Mouse (Mus musculus) kidney, postnatal 14 days (tissue): ENCODE data around the gene Gkn3.

Experiments
- DNase-seq: peaks from one replicate; pipeline ENCODE4 v3.0.0; 2022; ENCODE audit warnings: mixed read lengths

Gkn3 gene

DNA sequence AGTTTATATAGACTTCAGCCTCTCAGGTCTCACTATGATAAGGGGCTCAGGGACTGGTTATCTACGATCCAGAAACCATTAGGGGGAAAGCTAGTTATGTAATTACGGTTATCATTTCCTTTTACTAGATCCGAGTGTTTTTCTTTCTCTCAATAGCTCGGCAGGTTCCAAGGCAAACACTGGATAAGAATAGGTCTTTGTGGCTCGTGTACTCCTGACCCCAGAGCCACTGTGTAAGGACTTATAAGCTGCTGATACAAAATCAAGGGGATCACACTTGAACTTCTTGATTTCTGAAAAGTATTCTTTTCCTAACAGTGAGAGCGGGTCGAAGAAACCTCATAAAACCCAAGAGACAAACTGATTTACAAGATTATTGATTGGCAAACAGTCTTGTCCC lies at the start of gene Gkn3:
Gene Gkn3 (minus strand): TSS at position 59 of the 400 bp plus-strand sequence.
- DNase-seq, result no peak

DNA sequence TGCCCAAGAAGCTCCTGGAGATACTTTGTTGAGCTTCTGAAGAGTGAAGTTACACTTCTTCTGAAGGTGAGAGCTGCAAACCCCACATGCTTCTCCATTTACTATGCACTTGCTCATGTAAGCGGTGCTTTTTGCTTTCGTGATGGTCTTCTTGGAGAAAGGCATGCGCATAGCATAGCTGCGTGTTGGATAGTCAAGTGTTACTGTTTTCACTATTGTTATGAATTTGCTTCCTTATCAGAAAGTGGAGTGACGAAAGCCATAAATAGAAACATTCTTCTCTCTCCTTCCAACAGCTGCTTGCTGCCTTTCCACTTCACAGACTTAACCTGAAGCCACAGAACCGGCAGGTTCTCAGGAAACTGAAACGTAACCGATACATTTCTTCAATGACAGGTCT lies 48.0 kb upstream of the Gkn3 start:
- DNase-seq, result no peak

DNA sequence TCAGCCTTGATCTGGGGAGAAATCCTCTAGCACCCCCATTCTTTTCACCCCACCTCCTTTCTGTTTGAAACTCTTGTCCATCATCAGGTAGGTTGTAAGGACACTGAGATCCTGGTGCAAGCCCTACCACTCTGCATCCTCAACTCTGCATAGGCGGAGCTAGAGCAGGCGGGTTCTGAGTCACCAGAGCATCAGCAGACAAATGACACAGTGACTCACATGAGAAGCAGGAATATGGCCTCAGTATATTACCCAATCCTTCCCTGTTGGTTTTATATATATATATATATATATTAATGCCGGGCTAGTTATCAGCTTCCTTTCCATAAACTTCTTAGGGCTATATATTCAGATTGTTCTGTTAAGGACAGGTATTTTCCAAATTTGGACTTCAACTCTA lies 47.1 kb upstream of the Gkn3 start:
- no peak for DNase-seq

DNA sequence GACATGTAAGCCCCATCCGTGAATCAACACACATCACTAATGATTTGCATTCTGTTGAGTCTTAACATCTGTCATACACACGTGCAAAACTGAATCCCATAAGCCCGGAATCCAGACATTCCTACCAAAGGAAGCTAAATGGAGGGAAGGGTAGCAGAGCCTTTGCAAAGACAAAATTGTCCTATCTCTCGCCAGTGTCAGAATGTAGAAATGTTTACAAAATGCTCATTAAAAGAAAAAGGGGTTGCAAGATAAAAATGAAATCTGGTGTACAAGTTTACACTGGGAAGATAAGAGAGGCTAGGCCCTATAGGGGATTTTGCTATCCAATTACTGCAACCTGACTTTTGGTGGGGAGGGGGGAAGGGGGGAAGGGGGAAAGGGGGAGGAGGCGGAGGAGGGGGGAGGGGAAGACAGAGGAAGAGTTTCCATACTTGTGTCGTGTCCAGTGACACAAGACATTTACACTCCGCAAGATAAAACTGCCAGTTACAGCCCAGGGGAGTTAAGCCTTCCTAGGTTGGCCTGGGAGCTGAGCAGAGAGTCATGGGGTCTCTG lies 39.8 kb upstream of the Gkn3 start, which contains the start of gene Bmp10:
Gene Bmp10 (plus strand): TSS at position 508 of the 558 bp plus-strand sequence.
- DNase-seq, result no peak

DNA sequence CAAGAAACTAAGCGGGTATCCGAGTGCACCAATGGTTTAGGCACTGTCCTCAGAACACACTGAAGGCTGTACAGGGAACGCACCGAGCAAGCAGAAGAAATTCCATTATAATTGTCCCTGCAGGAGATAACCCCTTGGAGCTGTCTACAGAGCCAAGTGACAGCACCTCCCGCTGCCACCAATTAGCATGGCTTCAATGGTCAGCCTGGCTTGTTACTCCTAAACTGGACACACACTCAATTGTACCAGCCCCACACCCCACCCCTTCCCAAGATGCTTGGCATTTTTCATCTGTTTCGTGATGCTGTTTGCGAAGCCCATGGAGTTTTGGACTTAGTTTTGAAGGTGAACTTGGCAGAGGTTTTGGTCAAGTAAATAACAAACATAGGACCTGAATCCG lies 38.9 kb upstream of the Gkn3 start:
- no peak for DNase-seq

DNA sequence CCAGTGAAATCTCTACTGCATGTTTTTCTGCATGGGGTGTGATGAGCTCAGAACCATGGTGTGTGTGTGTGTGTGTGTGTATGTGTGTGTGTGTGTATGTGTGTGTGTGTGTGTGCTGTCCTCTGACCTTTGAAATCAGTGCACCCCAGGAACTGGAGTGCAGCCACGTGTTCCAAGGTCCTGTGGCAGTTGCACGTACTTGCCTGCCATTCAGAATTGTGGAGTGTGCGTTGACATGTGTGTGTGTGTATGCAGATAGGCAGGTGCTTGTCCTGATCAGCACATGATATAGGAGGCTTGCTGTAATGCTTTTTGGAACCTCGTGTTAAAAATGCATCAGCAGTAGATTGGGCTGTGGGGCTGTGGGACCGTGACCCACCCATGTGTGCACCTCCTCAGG lies 38.2 kb upstream of the Gkn3 start:
- no peak for DNase-seq

DNA sequence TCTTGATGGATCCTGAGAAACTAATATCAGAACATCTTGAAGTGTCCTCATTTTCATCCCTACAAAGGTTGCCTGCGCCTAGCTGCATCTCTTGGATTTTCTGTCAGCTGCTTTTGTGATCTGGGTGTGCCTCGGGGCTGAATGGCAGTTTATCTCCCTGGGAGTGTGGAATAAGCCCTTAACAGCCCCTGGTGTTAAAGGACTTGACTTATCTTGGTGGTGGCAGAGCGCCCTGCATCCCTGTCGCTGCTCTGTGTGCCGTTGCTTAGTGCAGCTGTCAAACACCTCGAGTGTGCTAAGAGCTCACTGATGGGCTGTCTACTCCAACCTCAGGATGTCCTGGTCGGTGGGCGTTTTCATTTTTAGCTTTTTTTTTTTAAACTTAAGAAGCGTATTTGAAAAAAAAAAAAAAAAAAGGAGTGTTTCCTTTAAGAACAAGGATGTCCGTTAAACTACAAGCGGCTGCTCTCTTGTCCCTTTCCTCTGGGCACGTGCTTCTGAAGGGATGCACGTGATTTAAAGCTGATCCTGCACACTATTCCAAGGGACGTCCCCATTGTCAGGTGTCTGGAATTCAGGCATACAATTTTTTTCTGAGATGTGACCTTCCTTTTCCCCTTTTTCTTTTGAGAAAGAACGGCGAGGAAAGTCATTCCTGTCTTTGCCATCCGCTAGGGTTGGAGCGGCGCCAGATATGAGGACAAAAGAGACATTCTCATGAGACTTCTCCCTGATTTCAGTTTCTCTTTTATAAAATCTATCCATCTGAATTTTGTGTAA lies 35.5 kb upstream of the Gkn3 start:
- DNase-seq, result peak; percentile 48

DNA sequence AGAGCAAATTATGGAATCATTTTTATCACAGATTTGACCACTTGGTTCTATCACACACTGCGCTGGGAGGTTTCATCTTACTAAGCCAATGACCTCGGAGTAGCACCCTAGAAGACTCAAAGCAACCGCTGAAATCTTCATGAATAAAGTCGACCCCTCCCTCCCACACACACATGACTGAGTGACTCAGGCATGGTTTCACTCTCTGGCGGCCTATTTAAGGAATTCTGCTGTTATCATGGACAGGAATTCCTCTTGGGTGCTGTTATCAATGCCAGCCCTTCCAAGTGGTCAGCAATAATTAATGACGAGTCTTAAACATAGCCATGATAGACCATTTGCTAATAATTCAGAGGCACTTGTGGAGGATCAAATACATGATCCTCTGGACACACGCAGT lies 33.6 kb upstream of the Gkn3 start:
- DNase-seq, result no peak

DNA sequence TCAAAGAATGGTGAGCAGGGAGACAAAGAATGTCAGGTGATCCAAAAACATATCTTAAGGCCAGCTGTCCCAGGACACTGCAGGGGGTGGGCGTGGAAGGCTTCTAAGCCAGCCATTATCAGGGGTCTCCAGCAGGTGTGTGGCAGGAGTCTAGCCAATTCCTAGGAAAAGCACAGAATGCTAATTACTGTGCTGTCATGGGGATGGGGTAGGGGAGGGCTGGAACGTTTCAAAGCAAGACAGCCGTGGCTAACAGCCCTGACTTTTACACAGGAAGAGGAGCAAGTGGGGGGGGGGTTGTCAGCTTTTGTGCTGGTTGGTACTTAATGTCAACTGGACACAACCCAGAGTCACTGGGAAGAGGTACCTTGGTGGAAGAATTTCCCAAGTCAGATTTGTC lies 23.3 kb upstream of the Gkn3 start:
- DNase-seq, result no peak

DNA sequence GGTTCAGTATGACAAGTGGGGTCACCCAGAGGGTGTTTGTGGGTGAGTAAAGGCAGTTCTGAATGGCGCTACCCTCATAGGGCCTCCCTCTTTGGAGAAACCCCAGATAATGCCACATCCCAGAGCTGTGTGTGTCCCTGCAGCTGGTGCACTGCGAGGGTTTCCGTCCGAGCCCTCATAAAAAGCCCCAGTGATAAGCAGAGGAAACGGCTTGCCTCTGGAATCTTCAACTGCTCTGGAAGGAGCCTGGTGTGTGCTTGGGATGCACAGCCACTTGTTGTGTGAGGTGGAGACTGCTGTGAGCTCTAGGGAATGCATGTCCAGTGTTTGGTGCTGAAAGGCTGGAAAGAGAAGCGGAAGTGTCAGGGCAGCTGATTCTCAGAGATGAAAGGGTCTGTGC lies 12.7 kb upstream of the Gkn3 start:
- no peak for DNase-seq

DNA sequence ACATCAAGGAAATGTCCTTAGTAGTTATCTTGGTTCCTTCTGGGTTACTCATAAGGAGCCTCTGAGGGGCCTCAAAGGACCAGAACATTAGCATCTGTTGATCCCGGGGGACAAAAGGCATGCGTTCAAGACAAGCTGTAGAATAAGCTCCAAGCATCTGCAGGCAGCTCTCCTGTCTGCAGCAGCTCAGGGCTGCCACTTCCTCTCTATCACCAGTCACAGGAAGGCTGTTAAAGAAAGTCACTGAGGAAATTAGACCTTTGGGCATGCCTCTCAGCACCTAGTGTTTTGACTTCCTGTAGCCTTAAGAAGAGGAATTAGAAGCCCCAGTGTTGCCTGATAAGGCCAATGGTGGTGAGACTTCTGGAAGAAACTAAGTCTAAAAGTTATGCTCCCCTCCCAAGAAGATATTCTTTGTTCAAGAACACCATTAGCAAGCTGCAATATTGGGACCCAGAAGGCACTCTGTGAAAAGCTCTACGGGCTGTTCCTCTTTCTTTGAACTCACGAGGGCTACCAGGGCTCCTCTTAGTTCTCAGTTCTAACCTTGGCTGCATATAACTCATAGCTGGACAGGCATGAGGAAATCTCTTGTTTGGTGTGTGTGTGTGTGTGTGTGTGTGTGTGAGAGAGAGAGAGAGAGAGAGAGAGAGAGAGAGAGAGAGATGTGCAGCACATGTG lies 11.3 kb upstream of the Gkn3 start:
- DNase-seq, result no peak

DNA sequence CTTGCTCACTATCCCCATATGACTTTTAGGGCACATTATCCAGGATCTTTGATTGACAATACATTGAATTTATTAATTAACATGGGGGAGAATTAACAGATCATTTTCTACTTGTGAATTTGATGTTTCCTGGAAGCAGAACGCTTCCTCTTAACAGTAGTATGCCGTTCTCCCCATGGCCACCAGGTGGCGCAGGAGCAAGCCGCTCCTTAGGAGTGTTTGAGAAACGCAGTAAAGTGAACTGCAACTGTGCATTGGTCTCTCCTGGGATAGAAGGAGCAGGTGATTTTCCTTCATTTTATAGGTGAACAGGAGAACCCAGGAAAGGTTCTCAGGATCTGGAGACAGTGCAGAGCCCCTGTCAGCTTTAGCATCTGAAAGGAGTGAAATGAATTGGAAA lies 10.4 kb upstream of the Gkn3 start:
- peak; percentile 71 for DNase-seq

DNA sequence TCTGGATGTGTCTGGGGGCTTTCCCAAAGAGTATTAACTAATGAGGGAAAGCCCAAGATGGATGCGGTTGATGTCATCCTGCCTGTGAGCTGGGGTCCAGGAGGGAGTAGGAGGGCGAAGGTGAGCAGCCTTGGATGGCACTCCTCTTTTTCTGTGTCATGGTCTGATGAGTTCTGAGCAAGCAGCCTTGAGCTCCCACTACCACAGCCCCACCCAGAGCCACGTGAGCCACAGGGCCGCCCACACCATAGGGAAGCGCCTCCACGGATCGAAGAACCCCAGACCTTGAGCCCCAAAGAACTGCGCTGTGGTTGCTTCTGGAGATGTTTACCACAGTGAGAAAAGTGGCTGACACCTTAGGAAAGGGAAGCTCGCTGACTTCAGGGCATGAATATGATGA lies 6.0 kb upstream of the Gkn3 start:
- DNase-seq, result peak; percentile 40

DNA sequence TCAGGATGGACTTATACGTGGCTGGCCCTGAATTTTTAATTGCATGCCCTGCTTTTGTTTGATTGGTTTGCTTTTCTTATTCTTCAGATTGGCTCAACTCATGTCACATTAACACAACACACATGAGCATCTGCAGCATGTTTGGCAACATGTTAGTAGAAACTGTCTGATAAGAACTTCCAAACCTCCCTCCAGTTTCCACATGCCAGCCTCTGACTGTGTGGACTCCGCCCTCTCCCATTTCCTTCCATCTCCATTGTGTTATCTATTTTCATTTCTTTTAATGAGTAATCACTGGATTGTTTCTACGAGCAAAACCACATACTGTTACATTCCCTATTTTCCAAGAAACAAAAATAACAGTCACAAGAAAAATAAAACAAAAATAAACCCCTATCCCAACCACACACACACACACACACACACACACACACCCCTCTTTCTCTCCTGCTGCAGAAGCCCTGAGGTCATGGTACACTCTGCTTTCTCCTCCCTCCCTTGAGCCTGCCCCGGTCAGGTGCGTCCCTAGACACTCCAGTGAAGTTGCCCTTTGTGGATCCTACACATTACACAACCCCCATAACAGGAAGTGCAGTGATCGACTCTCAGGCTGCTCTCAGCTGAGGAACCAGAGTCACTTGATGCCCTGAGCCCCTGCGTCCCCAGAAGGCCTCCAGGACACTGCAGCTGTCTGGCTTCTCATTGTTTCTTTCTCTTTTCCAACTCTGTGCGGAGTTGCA lies 4.9 kb upstream of the Gkn3 start:
- DNase-seq, result peak; percentile 47

DNA sequence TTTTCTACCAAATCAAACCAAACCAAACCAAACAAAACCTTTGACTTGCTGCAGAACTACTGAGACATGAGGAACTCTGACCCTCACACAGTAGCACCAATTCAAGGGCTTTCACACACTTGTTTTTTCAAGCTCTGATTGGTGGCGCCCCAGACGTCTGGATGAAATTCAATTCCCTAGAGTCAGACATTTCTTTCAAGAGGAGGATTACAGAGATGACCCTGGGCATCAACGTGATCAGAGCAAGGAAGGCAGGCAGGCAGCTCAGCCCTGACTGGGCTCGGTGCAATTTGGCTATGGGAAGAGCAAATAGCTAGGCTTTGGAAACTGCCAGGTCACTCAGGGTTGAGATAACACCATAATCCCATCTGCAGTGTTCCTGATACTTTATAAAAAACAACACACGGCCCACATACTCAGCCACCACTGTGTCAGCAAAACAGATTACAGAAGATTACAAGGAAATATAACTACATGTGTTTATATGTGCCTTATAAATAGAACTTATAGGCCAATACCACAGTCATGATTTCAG lies 787 bp upstream of the Gkn3 start:
- no peak for DNase-seq

DNA sequence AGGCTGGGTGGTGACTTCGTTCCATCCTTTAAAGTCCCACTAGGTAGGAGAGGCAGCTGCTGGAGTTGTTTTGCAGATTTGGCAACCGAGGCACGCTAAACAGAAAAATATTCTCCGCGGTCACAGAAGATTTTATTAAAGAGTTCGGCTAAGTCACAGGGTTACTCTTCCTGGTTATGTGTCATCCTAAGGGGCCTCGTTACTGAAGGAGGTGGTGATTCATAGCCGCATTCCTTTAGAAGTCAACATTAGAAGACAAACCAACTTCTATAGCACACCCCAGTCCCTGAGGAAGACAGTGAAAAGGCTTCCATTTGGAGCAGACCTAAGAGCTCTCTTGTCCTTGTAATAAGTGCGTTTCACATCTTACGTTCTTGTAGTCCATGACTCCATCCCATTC lies 2.1 kb downstream of the Gkn3 start:
- no peak for DNase-seq

DNA sequence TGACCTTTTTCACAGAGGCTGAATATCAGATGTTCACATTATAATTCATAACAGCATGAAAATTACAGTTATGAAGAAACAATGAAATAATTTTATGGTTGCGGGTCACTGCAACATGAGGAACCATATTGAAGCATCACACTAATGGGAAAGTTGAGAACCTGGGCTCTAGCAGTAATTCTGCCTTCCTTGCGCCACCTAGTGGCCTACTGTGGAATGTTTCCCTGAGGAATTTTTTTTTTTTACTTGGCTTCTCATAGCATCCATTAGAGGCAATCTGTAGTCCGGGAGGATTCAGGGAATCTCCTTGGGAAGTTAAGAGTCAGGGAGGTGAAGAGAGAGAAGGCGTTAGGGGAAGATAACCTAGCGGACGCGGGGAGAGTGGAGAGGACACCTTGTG lies 2.5 kb downstream of the Gkn3 start:
- peak; percentile 70 for DNase-seq

DNA sequence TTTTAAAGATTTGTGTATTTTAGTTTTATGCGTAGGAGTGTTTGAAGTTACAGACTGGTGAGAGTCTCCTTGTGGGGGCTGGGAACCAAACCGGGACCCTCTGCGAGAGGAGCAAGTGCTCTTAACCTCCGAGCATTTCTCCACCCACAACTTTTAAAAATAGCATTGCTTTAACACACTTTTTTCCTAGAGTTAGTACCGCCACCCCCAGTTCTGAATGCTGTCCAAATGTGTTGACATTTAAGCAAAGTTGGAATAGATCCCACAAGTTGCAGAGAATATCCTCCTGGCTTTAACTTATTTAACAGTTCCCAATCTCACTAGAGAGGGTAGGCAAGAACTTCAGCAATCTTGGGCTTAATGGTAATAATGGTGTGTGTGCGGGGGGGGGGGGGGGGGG lies 4.0 kb downstream of the Gkn3 start:
- no peak for DNase-seq

DNA sequence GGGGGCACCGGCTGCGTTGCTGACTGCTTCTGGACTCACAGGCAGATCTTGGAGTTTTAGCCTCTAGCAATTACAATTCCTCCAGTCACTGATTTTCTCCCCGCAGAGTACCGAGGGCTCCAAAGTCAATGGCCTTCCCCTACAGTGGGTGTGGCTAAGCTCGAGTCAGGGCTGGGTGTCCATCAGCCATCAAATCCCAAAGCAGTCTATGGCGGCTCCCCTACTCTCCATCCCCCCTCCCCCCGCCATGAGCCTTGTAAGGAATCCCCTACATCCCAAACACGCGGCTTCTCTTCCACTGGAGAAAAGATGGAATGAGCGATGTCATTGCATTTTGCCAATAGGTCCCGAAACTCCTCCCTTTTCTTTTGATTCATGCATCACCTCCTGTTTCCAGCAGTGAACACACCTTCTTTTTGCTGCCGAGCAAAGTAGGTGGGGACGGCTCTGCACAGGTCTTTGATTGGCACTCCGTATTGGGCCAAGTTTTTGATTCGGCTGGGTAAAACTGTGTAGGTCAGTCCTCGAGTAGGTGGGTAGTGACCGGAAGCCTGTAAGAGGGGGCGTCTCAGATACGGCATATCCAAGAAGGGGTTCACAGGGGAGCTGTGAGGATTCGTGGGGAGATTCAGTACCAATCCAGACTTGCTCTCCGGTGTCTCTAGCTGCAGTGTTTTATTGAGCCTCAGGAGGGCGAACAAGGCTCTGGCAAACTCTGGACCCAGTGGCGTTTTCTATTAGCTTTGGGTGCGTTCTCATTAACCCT lies 4.6 kb downstream of the Gkn3 start:
- DNase-seq, result peak; percentile 25

DNA sequence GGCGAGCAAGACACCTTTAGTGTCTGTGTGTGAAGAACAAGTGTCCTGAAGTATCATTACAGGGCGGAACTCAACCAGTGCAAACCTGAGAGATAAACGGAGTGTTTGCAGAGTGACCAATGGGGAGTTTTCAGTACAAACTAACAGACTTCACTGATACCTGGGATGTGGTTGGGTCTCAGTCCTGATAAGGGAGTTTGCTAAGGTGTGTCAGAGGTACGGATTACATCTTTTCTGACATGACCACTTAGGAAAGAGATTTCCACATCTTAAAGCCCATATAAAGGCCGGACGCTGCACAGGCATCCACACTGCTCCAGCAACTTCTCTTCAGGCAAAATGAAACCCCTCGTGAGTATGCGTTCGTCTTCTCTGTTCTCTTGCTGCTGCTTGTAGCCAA lies 15.7 kb downstream of the Gkn3 start, which contains the start of gene Gkn2:
Gene Gkn2 (plus strand): TSS at position 301 of the 400 bp plus-strand sequence.
- no peak for DNase-seq

DNA sequence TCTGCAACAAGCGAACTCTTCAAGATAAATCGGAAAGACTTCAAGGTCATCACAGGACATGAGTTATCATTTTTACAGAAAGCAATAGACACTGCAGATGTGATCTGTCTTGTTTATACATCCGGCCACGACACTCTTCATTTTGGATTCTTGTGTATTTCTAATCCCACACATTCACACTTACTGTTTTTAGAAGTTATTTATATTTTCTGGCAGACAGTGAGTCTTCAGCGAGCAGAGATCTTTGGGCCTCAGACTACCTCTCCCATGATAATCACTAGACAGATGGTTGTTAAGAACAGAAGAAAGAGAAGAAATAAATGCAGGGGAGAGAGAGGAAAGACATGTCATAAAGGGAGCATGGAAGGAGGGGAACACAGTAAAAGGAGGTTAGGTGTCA lies 19.5 kb downstream of the Gkn3 start:
- DNase-seq, result no peak

DNA sequence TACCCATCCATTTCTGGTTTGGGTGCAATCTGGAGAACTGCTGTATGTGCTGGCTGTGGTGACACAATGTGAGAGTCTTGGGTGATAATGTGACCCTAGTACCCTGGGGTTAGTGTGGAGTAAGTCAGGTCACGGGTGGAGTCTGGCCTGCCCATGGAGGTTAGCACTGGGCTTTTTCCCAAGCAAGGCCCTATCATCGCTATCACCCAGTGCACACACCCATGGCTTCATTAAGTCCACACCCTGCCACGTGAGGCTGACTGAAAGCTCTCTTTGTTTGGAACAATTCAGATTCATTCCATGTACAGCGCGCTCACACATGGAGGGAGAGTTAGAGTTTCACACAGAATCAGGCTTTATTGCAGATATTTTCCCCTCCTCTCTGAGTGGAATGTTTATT lies 34.3 kb downstream of the Gkn3 start:
- no peak for DNase-seq
